Mouse (Mus musculus) heart, adult 2 months (tissue): ENCODE measurements around the gene Fam45a.

Source experiments
- CTCF ChIP-seq: fragments of 200-600 bp; IDR thresholded peaks from 2 replicates; pipeline ENCODE4 v1.8.1; 2022; ENCODE audit warnings: antibody characterized with exemption, mild to moderate bottlenecking, moderate library complexity
- EP300 ChIP-seq: fragments of 200-500 bp; IDR thresholded peaks from 2 replicates; pipeline ENCODE4 v1.6.1; 2011; ENCODE audit warnings: low read depth, low read length, control low read depth; ENCODE audit not compliant: insufficient read depth

GRCm38 (mm10) chr19:60813133-60813532 lies 1.7 kb downstream of the Fam45a start:
- no peak for TF ChIP-seq EP300
- TF ChIP-seq CTCF, result no peak
